Mouse (Mus musculus) urinary bladder, postnatal 25 days (tissue): Measurements from ENCODE around the gene C1rl.
"Not testable (repeated sequence)": the region's sequence is repeated elsewhere in the genome, so short reads cannot be mapped to it uniquely, and the experiment has no call there.

Source experiments
- DNase-seq: peaks from one replicate; pipeline ENCODE4 v3.0.0; 2022; ENCODE audit warnings: low spot score

The C1rl gene

GRCm38 (mm10) chr6:124505028-124505427 lies 12.1 kb downstream of the C1rl start:
- DNase-seq: no peak

- DNase-seq: no peak
These were observed 14.1 kb downstream of the C1rl start for GRCm38 (mm10) chr6:124506991-124507390.

DNA sequence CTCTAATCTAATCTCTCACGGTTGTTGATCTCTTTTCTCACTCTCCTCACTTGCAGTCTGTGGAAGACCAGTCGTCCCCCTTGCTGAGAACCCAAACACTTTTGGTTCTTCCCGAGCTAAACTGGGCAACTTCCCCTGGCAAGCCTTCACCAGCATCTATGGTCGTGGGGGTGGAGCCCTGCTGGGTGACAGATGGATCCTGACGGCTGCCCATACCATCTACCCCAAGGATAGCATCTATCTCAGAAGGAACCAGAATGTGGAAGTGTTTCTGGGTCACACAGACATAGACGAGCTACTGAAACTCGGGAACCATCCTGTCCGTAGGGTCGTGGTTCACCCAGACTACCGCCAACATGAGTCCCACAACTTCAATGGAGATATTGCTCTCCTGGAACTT lies 15.4 kb downstream of the C1rl start:
- no peak for DNase-seq

DNA sequence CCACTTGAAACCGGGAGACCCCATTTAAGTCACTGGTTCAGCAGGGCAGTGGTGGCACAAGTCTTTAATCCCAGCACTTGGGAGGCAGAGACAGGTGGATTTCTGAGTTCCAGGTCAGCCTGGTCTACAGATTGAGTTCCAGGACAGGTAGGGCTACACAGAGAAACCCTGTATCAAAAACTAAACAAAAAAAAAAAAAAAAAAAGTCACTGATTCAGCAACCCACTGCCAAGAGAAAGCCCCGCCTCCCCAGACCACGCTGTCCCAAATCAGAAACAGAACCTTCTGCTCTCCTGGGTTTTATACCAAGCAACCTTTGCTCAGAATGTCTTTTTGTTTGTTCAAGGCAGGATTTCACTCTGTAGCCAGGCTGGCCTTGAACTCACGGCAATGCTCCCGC lies 16.3 kb downstream of the C1rl start:
- not testable (repeated sequence) for DNase-seq

- DNase-seq: no peak
These were observed 19.0 kb downstream of the C1rl start for GRCm38 (mm10) chr6:124511936-124512335.

- DNase-seq: peak; percentile 56
These were observed 19.5 kb downstream of the C1rl start, which contains the start of gene C1ra for GRCm38 (mm10) chr6:124512355-124512836. Gene C1ra, plus strand, starts transcription at chr6:124512405.

GRCm38 (mm10) chr6:124517733-124518132 lies 24.8 kb downstream of the C1rl start:
- not testable (repeated sequence) for DNase-seq

DNA sequence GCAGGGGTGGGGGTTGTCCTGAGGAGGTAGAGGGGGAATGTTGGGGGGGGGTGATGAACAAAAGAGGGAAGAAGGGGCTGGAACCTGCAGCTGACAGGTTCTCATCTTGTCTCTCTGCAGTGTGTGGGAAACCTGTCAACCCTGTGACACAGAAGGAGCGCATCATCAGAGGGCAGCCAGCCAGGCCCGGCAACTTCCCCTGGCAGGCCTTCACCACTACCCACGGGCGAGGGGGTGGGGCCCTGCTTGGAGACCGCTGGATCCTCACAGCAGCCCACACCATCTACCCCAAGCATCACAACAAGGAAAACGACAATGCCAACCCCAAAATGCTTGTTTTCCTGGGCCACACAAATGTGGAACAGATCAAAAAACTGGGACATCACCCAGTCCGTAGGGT lies 29.2 kb downstream of the C1rl start:
- DNase-seq: not testable (repeated sequence)

GRCm38 (mm10) chr6:124527881-124528280 lies 35.0 kb downstream of the C1rl start:
- no peak for DNase-seq

GRCm38 (mm10) chr6:124531077-124531476 lies 38.2 kb downstream of the C1rl start:
- no peak for DNase-seq

DNA sequence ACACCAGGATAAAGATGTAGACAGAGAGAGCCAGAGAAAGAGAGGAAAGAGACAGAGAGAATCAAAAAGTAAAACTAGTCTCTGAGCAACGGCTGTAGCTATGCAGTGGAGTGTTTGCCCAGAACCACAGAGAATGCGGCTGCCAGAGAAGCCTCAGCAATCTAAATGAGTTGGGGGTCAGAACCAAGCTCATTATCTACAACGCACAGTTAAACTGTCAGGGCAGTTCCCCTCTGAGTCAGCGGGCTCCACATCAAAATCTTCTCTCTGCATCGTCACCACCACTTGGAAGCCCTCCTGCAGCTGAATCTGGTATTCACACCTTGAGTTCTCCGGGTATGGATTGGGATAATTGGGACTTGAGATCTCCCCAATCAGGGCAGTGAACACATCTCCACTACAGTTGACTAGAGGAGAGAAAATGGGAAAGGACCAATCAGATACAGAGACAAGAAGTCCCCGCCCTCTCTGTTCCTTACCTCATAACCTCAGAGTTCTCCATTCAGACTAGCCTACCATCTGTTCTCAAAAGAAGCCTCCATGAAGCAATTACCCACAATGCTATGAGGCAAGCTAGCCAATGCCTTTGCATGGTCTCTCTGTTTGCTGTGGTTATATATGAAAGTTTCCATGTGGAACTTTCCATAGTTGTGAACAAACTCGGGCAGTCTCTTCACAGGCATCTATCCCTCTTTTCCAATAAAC lies 43.4 kb downstream of the C1rl start:
- not testable (repeated sequence) for DNase-seq

GRCm38 (mm10) chr6:124541176-124541575 lies 48.3 kb downstream of the C1rl start:
- DNase-seq: not testable (repeated sequence)

- peak; percentile 48 for DNase-seq
These were observed 49.4 kb downstream of the C1rl start, which contains the start of gene C1s1 for GRCm38 (mm10) chr6:124542284-124542683. Gene C1s1, minus strand, starts transcription at chr6:124542359.

DNA sequence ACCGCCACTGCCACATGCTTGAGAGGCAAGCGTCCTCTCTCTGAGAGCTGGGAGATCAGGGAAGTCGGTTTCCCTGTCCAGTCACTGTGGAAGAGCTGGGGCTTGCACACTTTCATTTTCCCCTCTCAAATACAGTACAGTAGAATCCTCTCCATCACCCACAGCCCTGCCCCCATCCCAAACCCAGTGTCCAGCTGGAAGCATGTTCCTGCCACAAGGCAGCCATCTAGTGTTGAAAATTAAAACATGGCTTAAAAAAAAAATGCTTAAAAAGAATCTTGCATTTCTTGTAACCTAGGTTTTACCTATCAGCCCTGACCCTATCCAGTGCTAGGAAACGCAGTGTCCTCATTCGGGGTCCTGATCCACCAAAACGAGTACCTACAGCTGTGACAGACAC lies 51.6 kb downstream of the C1rl start:
- DNase-seq: no peak

DNA sequence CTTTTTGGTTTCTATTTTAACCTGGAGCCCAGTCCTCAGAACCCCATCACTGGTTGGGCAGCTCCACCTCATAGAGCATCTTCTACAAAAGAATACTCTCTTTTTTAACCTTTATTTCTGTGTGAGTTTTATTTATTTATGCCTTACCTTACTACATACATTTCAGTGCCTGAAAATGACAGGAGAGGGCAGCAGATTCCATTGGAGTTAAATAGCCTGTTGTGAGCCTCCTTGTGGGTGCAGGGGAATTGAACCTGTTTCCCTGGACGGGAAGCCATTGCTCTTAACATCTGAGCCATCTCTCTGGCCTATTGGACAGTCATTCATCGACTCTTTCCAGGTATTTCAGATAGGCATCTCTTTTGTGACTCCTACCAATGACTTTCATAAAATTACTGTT lies 52.5 kb downstream of the C1rl start:
- no peak for DNase-seq

DNA sequence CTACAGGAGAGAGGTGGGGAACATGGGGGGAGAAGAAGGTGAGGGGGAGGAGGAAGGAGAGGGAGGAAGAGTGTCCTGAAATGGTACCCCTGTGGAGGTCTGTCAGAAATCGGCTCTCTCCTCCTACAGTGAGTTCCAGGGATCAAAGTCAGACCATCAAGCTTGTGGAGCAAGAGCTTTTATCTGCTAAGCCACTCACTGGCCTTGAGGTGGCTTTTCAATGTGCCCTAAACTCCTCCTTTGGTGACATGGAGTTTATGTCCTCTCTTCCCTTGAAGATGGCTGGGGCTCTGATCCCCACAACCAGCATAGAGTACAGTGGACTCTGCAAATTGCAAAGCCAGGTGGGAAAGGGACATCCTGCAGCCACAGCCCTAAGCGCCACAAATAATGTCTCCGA lies 55.1 kb downstream of the C1rl start:
- DNase-seq: not testable (repeated sequence)

GRCm38 (mm10) chr6:124549023-124549550 lies 56.2 kb downstream of the C1rl start:
- no peak for DNase-seq

GRCm38 (mm10) chr6:124552766-124553165 lies 59.9 kb downstream of the C1rl start:
- DNase-seq: no peak

DNA sequence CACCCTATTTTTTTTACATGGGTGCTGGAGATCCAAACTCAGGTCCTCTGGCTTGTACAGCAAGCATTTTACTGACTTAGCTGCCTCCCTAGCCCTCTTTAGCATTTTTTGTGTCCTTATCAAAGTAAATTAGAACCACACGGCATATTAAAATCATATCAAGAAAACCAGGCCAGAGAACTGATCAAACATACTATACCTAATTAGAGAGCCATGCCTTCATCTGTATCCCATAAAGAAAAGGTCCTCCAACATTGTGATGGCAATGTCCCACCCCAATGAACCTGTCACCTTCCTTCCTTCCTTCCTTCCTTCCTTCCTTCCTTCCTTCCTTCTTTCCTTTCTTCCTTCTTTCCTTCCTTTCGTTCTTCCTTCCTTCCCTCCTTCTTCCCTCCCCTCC lies 63.0 kb downstream of the C1rl start:
- DNase-seq: not testable (repeated sequence)
